Mouse (Mus musculus): Measurements from ENCODE around the gene Abcd3.
A peak's percentile ranks its signal among the peaks of the same experiment; 100 is the strongest.

Abcd3 gene

DNA sequence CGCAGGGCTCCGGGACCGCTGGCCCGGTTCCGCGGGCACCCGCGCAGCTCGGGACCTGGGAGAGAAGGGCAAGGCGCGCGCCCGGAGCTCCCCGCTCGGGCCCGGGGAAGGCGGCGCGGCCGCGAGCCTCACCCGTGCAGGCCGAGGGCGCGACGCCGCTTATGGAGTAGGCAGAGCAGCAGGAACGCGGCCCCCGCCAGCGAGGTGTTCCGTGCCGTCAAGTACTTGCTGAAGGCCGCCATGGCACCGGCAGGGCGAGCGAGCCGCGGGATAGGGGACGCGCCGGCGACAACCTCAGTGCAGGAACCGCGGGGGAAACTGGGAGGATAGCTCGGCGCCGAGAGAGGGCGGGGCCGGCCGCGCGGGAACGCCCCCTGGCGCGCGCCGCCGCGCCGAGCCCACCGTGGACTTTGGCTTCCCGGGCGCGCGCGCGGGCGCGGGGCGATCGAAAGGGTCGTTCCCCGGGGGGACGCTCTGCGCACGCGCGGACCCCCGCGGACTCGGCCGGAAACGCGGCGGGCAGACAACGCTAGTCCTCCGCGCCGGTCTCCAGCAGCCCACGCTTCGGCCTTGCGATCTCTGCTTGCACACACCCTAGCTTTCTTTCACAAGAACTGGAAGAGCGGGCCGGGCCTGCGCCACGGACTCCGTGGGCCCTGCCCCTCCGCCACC, at the start of gene Abcd3:
Gene Abcd3, minus strand, starts transcription at position 426 of the 672 bp plus-strand sequence.
- peak; percentile 83 to 89 for DNase-seq (ENCODE audit: low spot score in 2 of 2)

GRCm38 (mm10) chr3:121859142-121859541, 44.0 kb upstream of the Abcd3 start:
- DNase-seq (ENCODE audit: low spot score in 2 of 2), result no peak

GRCm38 (mm10) chr3:121856131-121856530, 41.0 kb upstream of the Abcd3 start:
- peak in 1 of 2 experiments; percentile 50 for DNase-seq (ENCODE audit: low spot score in 2 of 2)

DNA sequence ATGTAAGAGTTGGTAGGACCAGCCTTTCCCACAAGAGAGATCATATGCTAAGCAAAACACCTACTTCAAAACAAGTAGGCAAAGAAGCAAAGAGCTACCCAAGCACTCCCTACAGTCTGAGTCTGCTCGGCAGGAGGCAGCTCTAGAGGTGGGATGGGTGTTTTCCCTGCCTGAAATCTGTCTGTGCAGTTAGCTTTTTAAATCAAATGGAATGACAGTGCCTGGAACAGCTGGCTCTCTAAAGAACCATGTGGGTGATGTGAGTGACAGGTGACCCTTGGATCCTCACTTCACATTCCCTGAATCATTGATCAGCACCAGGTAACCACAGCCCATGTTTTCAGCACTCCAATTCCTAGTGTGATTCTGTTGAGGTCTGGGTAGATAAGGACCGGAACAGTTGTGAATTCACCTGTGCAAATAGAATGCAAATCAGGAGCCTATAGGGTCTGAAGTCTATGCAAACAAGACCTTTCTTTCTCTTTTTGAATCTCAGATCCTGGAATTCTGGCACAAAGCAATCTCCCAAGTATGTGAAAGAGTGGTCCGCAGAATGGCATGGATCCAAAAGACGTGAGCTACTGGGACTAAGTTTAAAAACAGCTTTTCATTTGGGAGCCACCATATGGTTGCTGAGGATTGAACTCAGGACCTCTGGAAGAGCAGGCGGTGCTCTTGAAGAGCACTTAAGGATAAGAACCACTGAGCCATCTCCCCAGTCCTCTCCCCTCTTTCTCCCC, 38.8 kb upstream of the Abcd3 start:
- DNase-seq (ENCODE audit: low spot score in 2 of 2), result no peak

GRCm38 (mm10) chr3:121852074-121852826, 37.1 kb upstream of the Abcd3 start:
- peak in 1 of 2 experiments; percentile 52 for DNase-seq (ENCODE audit: low spot score in 2 of 2)

DNA sequence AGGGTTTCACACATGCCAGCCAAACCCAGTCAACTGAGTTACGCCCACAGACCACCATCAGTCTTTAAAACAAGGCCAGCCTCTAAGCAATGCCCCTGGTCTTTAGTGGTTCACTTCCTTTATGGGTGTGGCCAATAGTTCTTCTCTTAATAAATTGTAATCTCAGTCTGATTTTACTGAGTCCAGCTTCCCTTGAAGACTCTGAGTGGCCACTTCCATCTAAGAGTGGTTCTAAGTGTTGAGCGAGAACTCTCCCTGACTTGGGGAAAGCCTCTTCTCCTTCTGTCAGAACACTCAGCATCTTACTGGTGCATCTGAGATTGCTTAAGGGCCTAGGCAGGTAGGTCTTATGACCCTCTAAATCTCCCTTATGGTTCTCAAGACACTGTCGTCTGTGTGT, 35.9 kb upstream of the Abcd3 start:
- DNase-seq (ENCODE audit: low spot score in 2 of 2), result no peak

- no peak for DNase-seq (ENCODE audit: low spot score in 2 of 2)
Observed at GRCm38 (mm10) chr3:121850381-121850780, 35.3 kb upstream of the Abcd3 start.

- DNase-seq (ENCODE audit: low spot score in 2 of 2), result no peak
Observed at GRCm38 (mm10) chr3:121847296-121847695, 32.2 kb upstream of the Abcd3 start.

DNA sequence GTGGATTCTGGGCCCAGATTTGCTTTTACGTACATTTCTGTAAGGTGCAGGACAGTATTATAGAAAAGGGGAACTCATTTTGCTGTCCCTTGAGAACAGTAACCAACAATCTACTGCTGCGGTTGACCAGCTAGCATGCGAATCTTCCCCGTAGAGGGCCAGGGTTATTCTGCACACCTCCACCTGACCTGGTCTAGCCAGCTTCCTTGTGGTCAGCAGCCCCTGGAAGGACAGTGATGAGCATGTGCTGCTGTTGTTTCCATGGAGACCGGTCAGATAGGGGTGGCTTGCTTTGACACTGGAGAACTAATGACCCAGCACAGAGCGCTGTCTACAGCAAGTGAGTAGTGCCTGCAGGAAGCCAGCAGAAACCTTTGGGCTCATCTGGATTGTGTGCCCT, 29.6 kb upstream of the Abcd3 start:
- no peak for DNase-seq (ENCODE audit: low spot score in 2 of 2)

DNA sequence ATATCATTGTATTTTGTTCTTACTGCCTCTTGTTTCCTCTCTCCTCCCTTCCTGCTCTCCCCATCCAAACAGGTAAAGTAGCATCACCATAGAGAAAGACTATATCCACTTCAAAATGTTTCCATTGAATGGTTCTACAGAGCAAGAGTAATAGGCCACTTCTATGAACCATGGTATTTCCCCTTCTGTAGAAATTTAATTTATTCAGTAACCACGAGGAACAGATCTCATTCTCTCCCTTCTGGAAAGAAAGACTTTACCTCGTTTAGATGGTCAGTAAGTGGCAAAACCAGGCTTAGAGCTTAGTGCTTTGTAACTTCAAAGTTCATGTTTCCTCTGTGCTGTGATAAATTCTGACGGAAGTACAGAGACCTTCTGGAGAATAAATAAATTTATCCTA, 28.9 kb upstream of the Abcd3 start:
- DNase-seq (ENCODE audit: low spot score in 2 of 2), result no peak

DNA sequence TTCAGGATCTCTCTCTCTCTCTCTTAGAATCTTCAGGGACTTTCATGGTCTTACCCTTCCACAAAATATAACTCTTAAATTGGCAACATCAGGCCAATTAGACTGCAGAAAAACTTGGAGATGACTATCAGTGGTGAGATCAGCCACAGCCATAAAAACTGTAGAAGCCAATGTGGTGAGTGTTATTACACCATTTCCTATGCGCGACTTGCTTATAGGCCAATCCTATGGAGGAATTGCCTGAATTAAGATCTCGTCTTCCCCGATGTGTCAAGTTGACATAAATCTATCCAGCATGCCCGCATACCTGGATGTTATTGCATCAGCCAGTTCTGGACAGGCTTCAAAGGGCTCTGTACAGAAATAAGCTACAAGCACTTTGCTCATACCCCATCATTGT, 28.2 kb upstream of the Abcd3 start:
- no peak for DNase-seq (ENCODE audit: low spot score in 2 of 2)

DNA sequence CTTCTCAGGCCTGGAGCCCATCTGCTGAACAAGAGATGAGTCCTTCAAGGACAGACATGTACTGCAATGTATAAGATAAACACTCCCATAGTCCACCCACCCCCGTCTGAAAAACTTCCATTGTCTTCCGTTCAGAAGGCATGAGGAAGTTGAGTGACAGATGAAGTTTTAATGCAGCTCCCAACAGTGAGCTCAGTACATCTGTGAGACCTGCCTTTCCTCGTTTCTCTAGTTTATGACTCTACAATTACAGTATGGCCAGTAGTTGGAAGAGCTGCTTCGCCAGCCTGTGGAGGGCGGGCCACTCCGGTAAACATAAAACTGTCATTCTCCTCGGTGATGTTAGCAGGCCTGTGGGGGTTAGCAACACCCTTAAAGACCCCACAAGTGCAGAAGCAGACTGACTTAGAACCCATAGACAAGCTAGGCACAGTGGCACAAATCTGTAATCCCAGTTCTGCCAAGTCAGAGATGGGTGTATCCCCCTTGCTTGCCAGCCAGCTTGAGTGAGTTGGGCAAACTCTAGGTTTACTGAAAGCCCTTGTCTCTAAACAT, 27.3 kb upstream of the Abcd3 start:
- no peak for DNase-seq (ENCODE audit: low spot score in 2 of 2)

DNA sequence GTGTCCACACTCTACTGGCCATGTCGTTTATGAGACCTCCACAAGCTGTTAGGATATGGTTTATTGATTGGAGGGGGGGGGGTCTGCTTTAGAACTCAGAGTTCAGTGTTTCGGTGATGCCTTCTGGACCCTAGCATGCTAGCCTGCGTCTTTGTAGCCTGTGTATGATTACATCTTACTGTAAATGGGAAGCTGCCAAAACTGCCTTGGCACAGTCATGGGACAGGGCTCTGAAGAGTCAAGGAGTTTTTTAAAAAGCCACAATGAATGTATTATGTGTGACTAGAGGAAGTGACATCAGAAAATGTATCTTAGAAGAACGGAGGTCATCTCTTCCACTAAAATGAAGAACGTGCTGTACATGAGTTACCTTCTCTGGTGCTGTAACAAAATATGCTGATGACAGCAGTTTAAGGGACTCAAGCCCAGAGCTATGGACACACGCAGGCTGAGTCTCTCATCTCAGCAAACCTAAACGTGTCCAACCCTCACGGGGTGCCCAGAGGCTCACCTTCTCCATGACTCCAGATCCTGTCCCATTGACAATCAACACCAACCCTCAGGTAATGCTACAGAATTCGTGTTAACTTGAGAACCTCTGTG, 26.4 kb upstream of the Abcd3 start:
- DNase-seq (ENCODE audit: low spot score in 2 of 2), result no peak

DNA sequence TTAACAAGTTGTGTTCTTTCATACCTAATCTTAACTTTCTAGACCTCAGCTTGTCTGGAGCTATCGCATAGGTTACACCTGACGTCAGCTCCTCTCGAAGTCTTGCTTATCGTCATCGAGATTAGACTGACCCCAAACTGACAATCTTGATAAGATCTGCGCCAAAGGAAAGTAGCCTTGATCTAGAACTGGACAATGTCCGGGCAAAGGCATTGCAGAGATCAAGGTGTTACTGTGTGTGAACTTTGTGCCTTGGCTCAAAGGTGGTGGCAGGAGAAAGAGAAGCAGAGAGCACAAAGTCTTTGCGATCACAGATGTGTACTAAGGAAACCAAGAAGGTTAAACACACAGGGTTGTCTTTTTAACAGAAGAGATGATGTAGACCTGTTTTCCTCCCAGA, 25.2 kb upstream of the Abcd3 start:
- DNase-seq (ENCODE audit: low spot score in 2 of 2), result no peak

- DNase-seq (ENCODE audit: low spot score in 2 of 2), result no peak
Observed at GRCm38 (mm10) chr3:121834732-121835131, 19.6 kb upstream of the Abcd3 start.

DNA sequence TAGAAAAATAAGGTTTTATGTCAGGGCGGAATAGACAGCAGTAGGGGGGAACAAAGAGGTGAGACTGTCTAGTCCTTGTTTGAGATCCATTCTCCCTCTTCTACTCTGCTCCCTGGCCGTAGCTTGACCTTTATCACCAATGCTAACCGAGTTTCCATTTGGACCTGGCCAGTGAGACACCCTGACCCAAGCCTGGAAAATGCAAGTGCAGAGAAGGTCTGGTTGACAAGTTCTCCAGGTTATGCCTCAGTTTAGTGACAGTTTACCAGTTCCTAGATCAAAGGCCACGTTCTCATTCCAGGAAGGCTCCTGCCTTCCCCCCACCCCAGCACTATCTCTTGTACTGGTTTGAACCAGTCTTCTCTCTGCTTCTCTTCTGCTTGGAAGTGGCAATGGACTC, 19.1 kb upstream of the Abcd3 start:
- no peak for DNase-seq (ENCODE audit: low spot score in 2 of 2)

GRCm38 (mm10) chr3:121825092-121825491, 10.0 kb upstream of the Abcd3 start:
- no peak for DNase-seq (ENCODE audit: low spot score in 2 of 2)

GRCm38 (mm10) chr3:121824319-121824718, 9.2 kb upstream of the Abcd3 start:
- no peak for DNase-seq (ENCODE audit: low spot score in 2 of 2)

DNA sequence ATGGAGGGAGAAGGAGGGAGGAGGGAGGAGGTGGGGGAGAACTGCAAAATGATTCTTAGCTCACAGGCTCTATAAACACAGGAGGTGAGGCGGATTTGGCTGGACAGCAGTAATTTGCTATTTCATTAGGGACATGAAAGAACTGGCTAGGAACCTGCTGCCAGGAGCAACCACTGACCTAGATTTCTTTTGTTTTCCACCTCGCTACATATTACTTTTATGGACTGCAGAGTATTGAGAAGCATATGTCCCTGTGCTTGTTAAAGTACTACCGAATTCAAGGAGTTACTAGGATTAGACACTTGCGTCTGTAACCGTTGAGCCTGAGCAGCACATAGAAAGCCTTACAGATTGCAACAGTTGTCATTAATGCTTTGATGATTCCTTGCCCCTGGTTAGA, 7.5 kb upstream of the Abcd3 start:
- DNase-seq (ENCODE audit: low spot score in 2 of 2), result no peak

GRCm38 (mm10) chr3:121821559-121822143, 6.5 kb upstream of the Abcd3 start:
- DNase-seq (ENCODE audit: low spot score in 2 of 2), result no peak

DNA sequence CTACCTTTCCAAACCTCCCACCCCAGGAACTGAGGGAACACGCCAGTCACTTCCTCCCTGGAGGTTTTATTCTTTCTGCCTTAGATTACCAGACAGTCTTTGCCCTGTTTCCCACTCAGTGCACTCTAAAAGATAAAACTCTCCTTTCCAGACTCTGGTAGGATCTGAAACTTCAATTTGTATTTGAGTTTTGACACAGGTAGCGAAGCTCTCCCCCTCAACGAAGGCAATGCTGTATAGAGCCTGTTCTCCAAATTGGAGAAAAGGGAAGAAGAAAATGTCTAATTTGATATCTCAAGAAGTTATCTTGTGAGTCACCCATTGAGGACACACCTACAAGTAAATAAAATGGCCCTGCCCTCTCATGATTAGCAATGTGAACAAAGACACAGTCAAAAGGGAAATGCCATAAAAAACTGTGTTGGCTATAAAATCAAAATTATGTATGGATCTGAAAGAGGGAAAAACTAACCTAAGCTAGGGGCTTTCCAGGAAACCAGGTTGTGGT, 4.6 kb upstream of the Abcd3 start:
- no peak for DNase-seq (ENCODE audit: low spot score in 2 of 2)

Measured in urinary bladder, adult 18-20 months (tissue).